Mouse (Mus musculus) liver, embryonic 12.5 days (tissue): Measurements from ENCODE around the gene Amn. TPM values are rescaled to one million over a fixed set of nuclear protein-coding genes. Genes with fewer than 3 reads are reported as not detected.

Source experiments
- ATAC-seq: fragments of 200-750 bp; cut with Nextera tagmentation; 2 replicates; pipeline ENCODE4 v1.8.0; 2017; ENCODE audit warnings: moderate number of reproducible peaks, mild to moderate bottlenecking, moderate library complexity
- H3K27ac ChIP-seq: fragments of 300-500 bp; sonication (generic); 2 replicates; pipeline ENCODE4 v1.5.1; 2016; ENCODE audit warnings: mild to moderate bottlenecking
- H3K27me3 ChIP-seq: fragments of 300-500 bp; sonication (generic); replicated peaks from 2 replicates; pipeline ENCODE4 v1.6.1; 2016; ENCODE audit warnings: mild to moderate bottlenecking, moderate library complexity
- H3K36me3 ChIP-seq: fragments of 300-500 bp; sonication (generic); 2 replicates; pipeline ENCODE4 v1.6.1; 2016; ENCODE audit warnings: mild to moderate bottlenecking, moderate library complexity
- H3K4me1 ChIP-seq: fragments of 300-500 bp; sonication (generic); 2 replicates; pipeline ENCODE4 v1.6.1; 2016
- H3K4me2 ChIP-seq: fragments of 300-500 bp; sonication (generic); 2 replicates; pipeline ENCODE4 v1.6.1; 2016; ENCODE audit warnings: mild to moderate bottlenecking, moderate library complexity
- H3K4me3 ChIP-seq: fragments of 300-500 bp; sonication (generic); 2 replicates; pipeline ENCODE4 v1.5.1; 2016; ENCODE audit warnings: mild to moderate bottlenecking, moderate library complexity
- H3K9ac ChIP-seq: fragments of 300-500 bp; sonication (generic); 2 replicates; pipeline ENCODE4 v1.6.1; 2016; ENCODE audit warnings: mild to moderate bottlenecking, moderate library complexity
- H3K9me3 ChIP-seq: fragments of 300-500 bp; sonication (generic); replicated peaks from 2 replicates; pipeline ENCODE4 v1.6.1; 2016; ENCODE audit warnings: mild to moderate bottlenecking, moderate library complexity
- WGBS: fragments of 180-500 bp; shearing (Covaris S2); methylation state at CpG from one replicate; pipeline ENCODE4 v1.1.7; 2016; ENCODE audit not compliant: insufficient replicate concordance; 5-methylcytosine and 5-hydroxymethylcytosine counted together
- polyA plus RNA-seq: library from polyadenylated mRNA; unstranded; fragments of >200 nt; fragmentation: Nextera tagmentation; extraction: Ambion mirVana; gene quantifications from 2 replicates; pipeline ENCODE4 v1.2.1, GENCODE M21; 2016

Amn gene
- 2.0 and 2.2 TPM in 2 replicates for polyA plus RNA-seq

DNA sequence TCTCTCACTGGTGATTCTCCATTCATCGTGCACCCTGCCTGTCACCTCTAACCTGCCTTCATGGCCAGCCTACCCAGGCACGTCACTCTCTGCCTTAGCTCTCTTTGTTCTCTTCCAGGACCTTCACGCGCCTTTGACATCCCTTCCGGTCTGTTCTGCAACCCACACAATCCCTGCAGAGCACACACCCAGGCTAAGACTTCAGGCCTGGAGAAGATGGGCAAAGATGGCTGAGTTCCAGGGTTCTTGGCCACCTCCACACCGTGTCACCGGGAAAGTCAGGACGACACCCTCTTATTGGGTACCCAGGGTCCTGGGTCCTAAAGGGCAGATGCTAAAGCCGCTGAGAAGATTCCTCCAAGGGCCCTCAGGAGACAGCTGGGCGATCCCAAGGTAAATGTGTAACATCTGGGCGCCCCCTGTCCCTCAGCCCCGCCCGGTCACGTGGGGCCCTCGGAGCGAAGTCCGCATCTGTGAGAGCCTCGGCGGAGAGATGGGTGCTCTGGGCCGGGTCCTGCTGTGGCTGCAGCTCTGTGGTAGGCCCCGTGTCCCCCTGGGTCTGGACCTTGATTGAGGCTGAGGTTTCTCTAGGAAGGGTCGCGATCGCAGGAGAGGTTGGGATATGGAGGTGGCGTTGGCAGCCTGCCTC is at the start of gene Amn:
Gene Amn, plus strand, starts transcription at position 467 of the 649 bp plus-strand sequence.
- Histone ChIP-seq H3K4me1 (peaks cover 71% of the 10 kb centered on the region), H3K27me3 (peaks cover 68% of the 10 kb centered on the region), H3K9me3 (no peaks in the 10 kb centered on the region), H3K36me3 (no peaks in the 10 kb centered on the region), H3K4me3 (peak within 1 kb of the TSS; percentile 16; the same call in 1 of the 2 replicates), H3K9ac (no peak within 1 kb of the TSS), H3K27ac (no peak within 1 kb of the TSS), H3K4me2 (peak within 1 kb of the TSS; percentile 36)
- whole genome bisulfite sequencing, result 24% methylated on average over 25 of the region's 25 CpGs
- ATAC-seq, result no peak

DNA sequence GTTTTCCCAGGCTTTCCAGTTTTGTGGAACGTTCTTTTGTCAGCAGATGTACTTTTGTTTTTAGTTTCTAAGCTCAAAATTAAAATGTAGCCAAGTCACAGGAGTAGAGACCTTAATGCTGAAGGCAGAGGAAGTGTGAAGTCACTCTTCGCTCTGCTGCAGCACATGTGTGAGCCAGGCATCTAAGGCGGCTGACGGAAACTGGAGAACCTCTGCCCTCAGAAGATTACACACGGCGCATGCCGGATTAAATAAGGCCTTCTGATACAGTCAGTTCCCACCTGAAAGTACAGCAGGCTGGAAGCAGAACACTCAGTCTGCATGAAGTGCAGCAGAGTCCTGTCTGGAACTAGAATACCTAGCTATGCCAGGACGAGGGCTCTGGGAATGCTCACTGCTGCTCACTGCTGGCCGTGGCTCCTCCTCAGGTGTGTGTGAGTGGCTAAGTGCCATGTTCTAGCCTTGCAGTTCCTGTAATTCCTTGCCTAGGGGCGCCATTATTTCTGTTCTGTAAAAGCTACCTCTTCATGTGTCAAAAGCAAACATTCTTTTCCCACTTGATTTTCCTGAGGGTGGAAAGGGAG is 45.6 kb upstream of the Amn start:
- Histone ChIP-seq H3K4me3 (no peak overlapping the region), H3K4me2 (no peak overlapping the region), H3K36me3 (peaks cover 40% of the 10 kb centered on the region), H3K4me1 (0 out of 2 replicates have a peak, but pooled peaks cover 3% of the 10 kb centered on the region), H3K27ac (no peak overlapping the region), H3K9ac (no peak overlapping the region), H3K27me3 (no peaks in the 10 kb centered on the region), H3K9me3 (0 out of 2 replicates have a peak, but pooled peaks cover 10% of the 10 kb centered on the region)
- WGBS, result 71% methylated on average over 10 of the region's 10 CpGs
- no peak for ATAC-seq

DNA sequence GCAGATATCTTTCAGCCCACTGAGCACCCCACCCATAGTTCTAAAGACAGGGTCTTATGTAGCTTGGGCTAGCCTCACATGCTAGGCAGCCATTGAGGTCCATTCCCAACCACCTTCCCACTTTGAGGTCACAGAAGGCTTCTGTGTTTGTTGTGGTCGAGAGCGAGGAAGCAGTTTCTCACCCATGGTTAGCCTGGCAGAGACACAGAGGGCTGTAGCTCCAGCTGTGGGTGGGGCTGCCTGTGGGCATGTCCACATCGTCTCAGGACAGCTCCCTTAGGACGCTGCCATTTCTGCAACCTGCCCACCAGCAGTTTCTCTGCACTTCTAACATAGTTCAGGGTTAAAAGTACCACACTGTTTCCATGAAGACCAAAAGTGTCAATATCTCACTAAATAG is 43.5 kb upstream of the Amn start:
- no peak for ATAC-seq
- Histone ChIP-seq H3K4me3 (no peak overlapping the region), H3K27ac (no peak overlapping the region), H3K9me3 (0 out of 2 replicates have a peak, but pooled peaks cover 2% of the 10 kb centered on the region), H3K9ac (no peak overlapping the region), H3K4me2 (no peak overlapping the region), H3K27me3 (no peaks in the 10 kb centered on the region), H3K36me3 (peaks cover 18% of the 10 kb centered on the region), H3K4me1 (0 out of 2 replicates have a peak, but pooled peaks cover 3% of the 10 kb centered on the region)
- 54% methylated on average over 4 of the region's 4 CpGs for WGBS

DNA sequence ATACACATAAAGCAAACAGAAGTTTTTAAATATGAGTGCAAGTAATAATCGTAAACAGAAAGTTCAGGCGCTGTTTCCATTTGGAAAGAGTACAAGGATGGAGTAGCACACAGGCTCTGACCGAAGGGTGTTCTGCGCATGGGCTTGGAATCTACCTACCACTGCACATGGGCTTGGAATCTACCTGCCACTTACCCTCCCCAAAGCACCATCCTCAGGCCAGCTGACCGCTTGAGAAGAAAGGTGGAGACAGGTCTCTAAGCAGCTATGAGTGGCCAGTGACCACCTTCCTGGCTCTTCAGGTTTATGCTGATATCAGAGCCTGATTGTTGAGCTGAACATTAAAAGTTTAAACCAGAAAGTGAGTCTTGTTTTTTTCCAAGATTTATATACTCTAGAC is 42.4 kb upstream of the Amn start:
- H3K9me3 ChIP-seq, result no peaks in the 10 kb centered on the region
- WGBS, result 89% methylated on average over 5 of the region's 5 CpGs
- H3K27me3 ChIP-seq, result no peaks in the 10 kb centered on the region
- no peak overlapping the region for H3K4me3 ChIP-seq
- H3K4me2 ChIP-seq, result no peak overlapping the region
- H3K36me3 ChIP-seq, result peaks cover 11% of the 10 kb centered on the region; the same call in 1 of the 2 replicates
- H3K27ac ChIP-seq, result no peak overlapping the region
- H3K4me1 ChIP-seq, result 0 out of 2 replicates have a peak, but pooled peaks cover 4% of the 10 kb centered on the region
- no peak for ATAC-seq
- no peak overlapping the region for H3K9ac ChIP-seq

- ATAC-seq, result no peak
- Histone ChIP-seq H3K9ac (no peak overlapping the region), H3K36me3 (0 out of 2 replicates have a peak, but pooled peaks cover 7% of the 10 kb centered on the region), H3K4me3 (no peak overlapping the region), H3K27ac (no peak overlapping the region), H3K27me3 (no peaks in the 10 kb centered on the region), H3K4me1 (peaks cover 12% of the 10 kb centered on the region; the same call in 1 of the 2 replicates), H3K9me3 (no peaks in the 10 kb centered on the region), H3K4me2 (no peak overlapping the region)
- WGBS, result 73% methylated on average over 2 of the region's 2 CpGs
Measured at GRCm38 (mm10) chr12:111230793-111231192, 40.1 kb upstream of the Amn start.

- ATAC-seq, result no peak
- no peak overlapping the region for H3K4me3 ChIP-seq
- no peak overlapping the region for H3K4me2 ChIP-seq
- no peak overlapping the region for H3K27ac ChIP-seq
- no peak overlapping the region for H3K9ac ChIP-seq
- H3K27me3 ChIP-seq, result no peaks in the 10 kb centered on the region
- no peaks in the 10 kb centered on the region for H3K9me3 ChIP-seq
- H3K36me3 ChIP-seq, result peaks cover 15% of the 10 kb centered on the region
- WGBS, result 75% methylated on average over 4 of the region's 4 CpGs
- peaks cover 9% of the 10 kb centered on the region; the same call in 1 of the 2 replicates for H3K4me1 ChIP-seq
Measured at GRCm38 (mm10) chr12:111233798-111234197, 37.1 kb upstream of the Amn start.

GRCm38 (mm10) chr12:111234383-111234782 is 36.5 kb upstream of the Amn start:
- Histone ChIP-seq H3K4me1 (peaks cover 9% of the 10 kb centered on the region; the same call in 1 of the 2 replicates), H3K9ac (no peak overlapping the region), H3K4me2 (no peak overlapping the region), H3K27me3 (no peaks in the 10 kb centered on the region), H3K27ac (no peak overlapping the region), H3K36me3 (peaks cover 18% of the 10 kb centered on the region), H3K9me3 (no peaks in the 10 kb centered on the region), H3K4me3 (no peak overlapping the region)
- no peak for ATAC-seq
- 83% methylated on average over 9 of the region's 9 CpGs for WGBS

- H3K9me3 ChIP-seq, result no peaks in the 10 kb centered on the region
- no peak overlapping the region for H3K4me3 ChIP-seq
- WGBS, result 80% methylated on average over 6 of the region's 6 CpGs
- no peak overlapping the region for H3K9ac ChIP-seq
- no peak for ATAC-seq
- no peak overlapping the region for H3K4me2 ChIP-seq
- H3K27ac ChIP-seq, result no peak overlapping the region
- peaks cover 9% of the 10 kb centered on the region; the same call in 1 of the 2 replicates for H3K4me1 ChIP-seq
- H3K27me3 ChIP-seq, result no peaks in the 10 kb centered on the region
- peaks cover 18% of the 10 kb centered on the region for H3K36me3 ChIP-seq
Measured at GRCm38 (mm10) chr12:111235631-111236030, 35.3 kb upstream of the Amn start.

GRCm38 (mm10) chr12:111237611-111238188 is 33.2 kb upstream of the Amn start:
- Histone ChIP-seq H3K9me3 (no peaks in the 10 kb centered on the region), H3K36me3 (peaks cover 23% of the 10 kb centered on the region), H3K4me2 (no peak overlapping the region), H3K27ac (no peak overlapping the region), H3K4me3 (no peak overlapping the region), H3K4me1 (peaks cover 9% of the 10 kb centered on the region; the same call in 1 of the 2 replicates), H3K9ac (no peak overlapping the region), H3K27me3 (no peaks in the 10 kb centered on the region)
- WGBS, result 90% methylated on average over 16 of the region's 16 CpGs
- no peak for ATAC-seq

GRCm38 (mm10) chr12:111238345-111238744 is 32.5 kb upstream of the Amn start:
- no peak overlapping the region for H3K4me3 ChIP-seq
- no peaks in the 10 kb centered on the region for H3K27me3 ChIP-seq
- 75% methylated on average over 5 of the region's 5 CpGs for WGBS
- H3K4me2 ChIP-seq, result no peak overlapping the region
- H3K4me1 ChIP-seq, result peaks cover 9% of the 10 kb centered on the region; the same call in 1 of the 2 replicates
- H3K36me3 ChIP-seq, result peaks cover 29% of the 10 kb centered on the region
- no peaks in the 10 kb centered on the region for H3K9me3 ChIP-seq
- ATAC-seq, result no peak
- no peak overlapping the region for H3K27ac ChIP-seq
- H3K9ac ChIP-seq, result no peak overlapping the region

- H3K9ac ChIP-seq, result no peak overlapping the region
- H3K36me3 ChIP-seq, result peaks cover 30% of the 10 kb centered on the region
- H3K9me3 ChIP-seq, result no peaks in the 10 kb centered on the region
- 66% methylated on average over 4 of the region's 4 CpGs for WGBS
- H3K27ac ChIP-seq, result no peak overlapping the region
- peaks cover 6% of the 10 kb centered on the region; the same call in 1 of the 2 replicates for H3K4me1 ChIP-seq
- H3K27me3 ChIP-seq, result no peaks in the 10 kb centered on the region
- ATAC-seq, result no peak
- no peak overlapping the region for H3K4me3 ChIP-seq
- no peak overlapping the region for H3K4me2 ChIP-seq
Measured at GRCm38 (mm10) chr12:111238778-111239177, 32.1 kb upstream of the Amn start.

DNA sequence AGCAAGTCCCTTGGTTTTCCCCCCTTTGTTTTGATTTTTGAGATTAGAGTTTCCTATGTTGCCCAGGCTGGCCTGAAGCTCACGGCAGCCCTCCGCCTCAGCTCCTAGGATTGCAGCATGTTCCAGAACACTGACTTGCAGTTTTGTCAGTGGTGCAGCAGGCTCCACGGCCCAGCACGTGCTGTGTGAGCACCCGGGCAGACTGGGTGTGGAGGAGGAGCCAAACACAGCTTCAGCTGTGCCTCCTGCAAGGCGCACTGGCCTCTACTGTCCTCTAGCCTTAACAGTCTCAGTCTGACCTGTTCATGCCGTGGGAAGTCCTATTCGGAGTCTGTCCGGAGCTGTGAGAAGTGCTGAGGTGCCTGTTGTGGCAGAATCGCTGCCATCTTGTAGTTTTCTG is 31.0 kb upstream of the Amn start:
- Histone ChIP-seq H3K36me3 (peaks cover 30% of the 10 kb centered on the region), H3K9me3 (no peaks in the 10 kb centered on the region), H3K27ac (no peak overlapping the region), H3K4me3 (no peak overlapping the region), H3K4me2 (no peak overlapping the region), H3K9ac (no peak overlapping the region), H3K27me3 (no peaks in the 10 kb centered on the region), H3K4me1 (0 out of 2 replicates have a peak, but pooled peaks cover 3% of the 10 kb centered on the region)
- 73% methylated on average over 10 of the region's 10 CpGs for WGBS
- no peak for ATAC-seq
